In the genomic region with DNA sequence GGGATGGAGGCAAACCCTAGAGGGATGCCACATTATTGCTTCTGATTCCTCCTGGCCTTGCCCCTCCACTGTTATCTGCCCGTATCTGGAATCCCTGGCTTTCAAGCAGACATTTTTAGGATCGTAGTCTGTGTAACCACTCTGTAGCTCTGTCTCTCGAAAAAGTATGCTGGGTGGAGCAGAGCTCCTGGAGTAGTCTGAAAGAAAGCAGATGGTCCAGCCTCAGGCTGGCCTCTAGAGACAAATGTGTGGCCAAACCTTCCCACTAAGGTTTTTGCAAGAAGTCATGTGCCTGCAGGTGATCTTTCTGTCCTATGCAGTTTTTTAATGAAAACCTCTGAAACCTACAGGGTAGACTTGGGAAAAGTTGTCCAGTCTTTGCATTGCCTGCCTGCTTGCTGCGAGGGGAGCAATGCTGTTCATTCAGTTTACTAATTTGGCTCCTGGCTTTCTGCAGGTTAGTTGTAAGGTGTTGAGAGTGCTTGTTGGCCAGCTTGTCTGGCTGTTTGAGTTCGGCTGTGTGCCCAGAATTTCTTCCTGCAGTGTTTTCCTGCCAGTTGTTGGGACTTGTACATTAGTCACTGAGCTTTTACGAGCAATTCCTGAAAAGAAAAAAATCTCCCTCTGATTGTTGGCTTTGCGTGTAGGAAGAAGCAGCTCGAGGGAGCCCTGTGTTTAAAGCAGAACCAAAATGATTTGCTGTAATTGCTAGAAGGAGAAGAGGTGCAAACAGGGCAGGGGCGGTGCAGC, we compare ENCODE assay signal across 8 mouse cellular contexts. TPM values are rescaled to one million over a fixed set of nuclear protein-coding genes. Genes with fewer than 3 reads are reported as not detected.
DNase-seq lines count a peak whose midpoint lies in the region; ATAC-seq lines count a peak whose summit lies in the region.

No protein-coding gene starts in this region.

- no peaks in the 10 kb centered on the region for H3K27me3 ChIP-seq in heart, embryonic 13.5 days (replicated peaks)
- no peaks in the 10 kb centered on the region for H3K27me3 ChIP-seq in kidney, embryonic 16.5 days (ENCODE audit: insufficient read depth, low read length)

- peak overlapping the region; percentile 85 for H3K4me2 ChIP-seq in heart, embryonic 13.5 days
- H3K4me2 ChIP-seq in kidney, embryonic 16.5 days (replicated peaks; ENCODE audit: low read depth, low read length): peak overlapping the region; percentile 91

- 27% methylated on average over 9 of the region's 9 CpGs for WGBS in heart, embryonic 13.5 days
- 23% methylated on average over 9 of the region's 9 CpGs for WGBS in kidney, embryonic 16.5 days

- peak overlapping the region; percentile 90 for H3K27ac ChIP-seq in heart, embryonic 13.5 days (replicated peaks)
- H3K27ac ChIP-seq in kidney, embryonic 16.5 days (ENCODE audit: low read length): peak overlapping the region; percentile 17

- H3K36me3 ChIP-seq in heart, embryonic 13.5 days: no peaks in the 10 kb centered on the region
- no peaks in the 10 kb centered on the region for H3K36me3 ChIP-seq in kidney, embryonic 16.5 days (ENCODE audit: insufficient read depth, low read length)

- H3K9ac ChIP-seq in heart, embryonic 13.5 days: peak overlapping the region; percentile 98
- H3K9ac ChIP-seq in kidney, embryonic 16.5 days (replicated peaks; ENCODE audit: low read length): peak overlapping the region; percentile 96

- peaks cover 63% of the 10 kb centered on the region for H3K4me1 ChIP-seq in heart, embryonic 13.5 days
- H3K4me1 ChIP-seq in kidney, embryonic 16.5 days (ENCODE audit: insufficient read depth, low read length): peaks cover 38% of the 10 kb centered on the region

- no peak for ATAC-seq in heart, embryonic 13.5 days (ENCODE audit: extremely low read depth, insufficient number of reproducible peaks, low FRiP score, low TSS enrichment)
- no peak for ATAC-seq in kidney, embryonic 16.5 days (ENCODE audit: low FRiP score, low TSS enrichment)

- peak; percentile 52 to 57 for DNase-seq in heart, adult 18-20 months
- no peak for DNase-seq in heart, adult 8-10 months (ENCODE audit: low spot score)
- DNase-seq in adrenal gland, postnatal 36 days: peak; percentile 58 to 64
- peak; percentile 53 for DNase-seq in lung, postnatal 10 days
- DNase-seq in urinary bladder, postnatal 25 days (ENCODE audit: low spot score): peak; percentile 27
- DNase-seq in gastrocnemius, adult 8-10 months (ENCODE audit: low spot score in 2 of 2): no peak

- no peaks in the 10 kb centered on the region for H3K9me3 ChIP-seq in heart, embryonic 13.5 days
- peaks cover 3% of the 10 kb centered on the region; the same call in 1 of the 2 replicates for H3K9me3 ChIP-seq in kidney, embryonic 16.5 days (ENCODE audit: low read length)

- H3K4me3 ChIP-seq in heart, embryonic 13.5 days: peak overlapping the region; percentile 96
- peak overlapping the region; percentile 87 for H3K4me3 ChIP-seq in kidney, embryonic 16.5 days (ENCODE audit: low read length)

RNA-seq across cellular contexts. Expression of a gene that starts 1.7 kb away (rescaled TPM):
- total RNA-seq in heart, adult 18-20 months (2021): 1 to 10 TPM; 1.3 to 1.5 TPM
- 1 to 10 TPM; 1.4 to 2.2 (median 1.9) TPM for total RNA-seq in heart, adult 8-10 months (2022)
- 1 to 10 TPM; 2.9 to 3.1 TPM for total RNA-seq in adrenal gland, postnatal 36 days (2021)
- polyA plus RNA-seq in heart, embryonic 13.5 days (2015; fragmentation: Nextera tagmentation; extraction: Ambion mirVana): 4.1 and 4.6 TPM in 2 replicates
- polyA plus RNA-seq in kidney, embryonic 16.5 days (2015; fragmentation: Nextera tagmentation; extraction: Ambion mirVana): 4.9 and 5.4 TPM in 2 replicates
- 1 to 10 TPM; 1.1 to 1.5 (median 1.4) TPM for total RNA-seq in gastrocnemius, adult 8-10 months (2022)

RNA-seq across cellular contexts. Expression of a gene that starts 26.7 kb away (rescaled TPM):
- total RNA-seq in heart, adult 18-20 months (2021): under 1 TPM; 0.07 to 0.26 TPM
- total RNA-seq in heart, adult 8-10 months (2022): under 1 TPM in 3 of 4 experiments, not detected in 1; 0.14 to 0.44 (median 0.22) TPM
- not detected for total RNA-seq in adrenal gland, postnatal 36 days (2021)
- polyA plus RNA-seq in heart, embryonic 13.5 days (2015; fragmentation: Nextera tagmentation; extraction: Ambion mirVana): 0.17 and 0.18 TPM in 2 replicates
- polyA plus RNA-seq in kidney, embryonic 16.5 days (2015; fragmentation: Nextera tagmentation; extraction: Ambion mirVana): 0.36 and 0.51 TPM in 2 replicates
- total RNA-seq in gastrocnemius, adult 8-10 months (2022): under 1 TPM in 2 of 4 experiments, not detected in 2; 0.05 TPM

RNA-seq across cellular contexts. Expression of a gene that starts 32.6 kb away (rescaled TPM):
- 100 to 1,000 TPM; 116 to 120 TPM for total RNA-seq in heart, adult 18-20 months (2021)
- total RNA-seq in heart, adult 8-10 months (2022): 100 to 1,000 TPM; 107 to 119 (median 114) TPM
- total RNA-seq in adrenal gland, postnatal 36 days (2021): 100 to 1,000 TPM; 219 to 220 TPM
- 292 and 303 TPM in 2 replicates for polyA plus RNA-seq in heart, embryonic 13.5 days (2015; fragmentation: Nextera tagmentation; extraction: Ambion mirVana)
- 332 and 350 TPM in 2 replicates for polyA plus RNA-seq in kidney, embryonic 16.5 days (2015; fragmentation: Nextera tagmentation; extraction: Ambion mirVana)
- total RNA-seq in gastrocnemius, adult 8-10 months (2022): 100 to 1,000 TPM; 119 to 134 (median 127) TPM

RNA-seq across cellular contexts. Expression of a gene that starts 40.8 kb away (rescaled TPM):
- 1 to 10 TPM; 1.2 to 1.6 TPM for total RNA-seq in heart, adult 18-20 months (2021)
- 1 to 10 TPM; 1.2 to 2.7 (median 1.7) TPM for total RNA-seq in heart, adult 8-10 months (2022)
- 1 to 10 TPM; 8.6 to 9.3 TPM for total RNA-seq in adrenal gland, postnatal 36 days (2021)
- 7.0 and 7.6 TPM in 2 replicates for polyA plus RNA-seq in heart, embryonic 13.5 days (2015; fragmentation: Nextera tagmentation; extraction: Ambion mirVana)
- 19.2 and 19.4 TPM in 2 replicates for polyA plus RNA-seq in kidney, embryonic 16.5 days (2015; fragmentation: Nextera tagmentation; extraction: Ambion mirVana)
- total RNA-seq in gastrocnemius, adult 8-10 months (2022): under 1 TPM in 3 of 4 experiments, not detected in 1; 0.58 to 0.91 (median 0.74) TPM

Comparison
In these comparisons a context has a peak if more than half of its experiments do, and no peak if none do; other contexts are left out.
1. DNase-seq: peak in heart, adult 18-20 months (2 of 2), adrenal gland, postnatal 36 days (2 of 2), lung, postnatal 10 days (single experiment) and urinary bladder, postnatal 25 days (single experiment); none in heart, adult 8-10 months (single experiment) and gastrocnemius, adult 8-10 months (0 of 2).